In the genomic region with DNA sequence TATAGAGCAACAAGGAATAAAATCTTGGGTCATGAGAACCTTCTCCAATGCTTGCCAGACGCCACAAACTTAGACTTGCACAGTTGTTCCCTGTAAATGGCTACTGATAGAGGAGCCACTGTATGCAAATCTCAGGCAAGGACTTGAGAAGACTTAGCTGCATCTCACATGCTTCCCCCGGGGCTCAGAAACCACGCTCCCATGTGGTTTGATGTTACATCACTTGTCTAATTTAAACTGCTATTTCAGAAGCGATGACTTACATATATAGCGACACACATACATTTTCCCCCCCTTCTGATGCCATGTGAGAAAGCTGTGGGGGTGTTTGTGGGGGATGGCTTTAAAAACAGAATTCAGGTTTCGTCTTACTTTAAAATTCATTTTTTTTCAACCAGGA, we compare ENCODE assay signal across 13 mouse cellular contexts. TPM values are rescaled to one million over a fixed set of nuclear protein-coding genes. Genes with fewer than 3 reads are reported as not detected.
DNase-seq lines count a peak whose midpoint lies in the region; ATAC-seq lines count a peak whose summit lies in the region.
"Had no signal": no experiment of that assay in that cellular context is flagged by ENCODE, and none has a peak within 500 bp of the region (broad histone marks: within the 10 kb centered on the region; RNA-seq: fewer than 3 reads in every experiment).

No protein-coding gene starts in this region.

- DNase-seq in right cerebral cortex, adult 18-20 months = peak; percentile 83
- no peak for DNase-seq in right cerebral cortex, postnatal 14 days
- DNase-seq in T-cell, adult 2 months (ENCODE audit: low spot score) = peak; percentile 52
- peak; percentile 43 for DNase-seq in induced T-regulatory cell, adult 2 months (ENCODE audit: low read depth)
- DNase-seq in right cerebral cortex, postnatal 10 days (ENCODE audit: low spot score in 2 of 2) = peak; percentile 74 to 83
- no peak for DNase-seq in testis, postnatal 14 days (ENCODE audit: low spot score)
- DNase-seq: adrenal gland, postnatal 14 days; heart, postnatal 4 days; kidney, postnatal 10 days had no signal

- ATAC-seq in kidney, embryonic 16.5 days (ENCODE audit: low FRiP score, low TSS enrichment) = no peak
- ATAC-seq in hindbrain, embryonic 12.5 days (ENCODE audit: low FRiP score) = no peak

- no peaks in the 10 kb centered on the region for H3K36me3 ChIP-seq in kidney, embryonic 16.5 days (ENCODE audit: insufficient read depth, low read length)
- H3K36me3 ChIP-seq in hindbrain, embryonic 12.5 days = no peaks in the 10 kb centered on the region
- H3K36me3 ChIP-seq: neural tube, embryonic 13.5 days had no signal

- H3K9ac ChIP-seq in kidney, embryonic 16.5 days (replicated peaks; ENCODE audit: low read length) = no peak overlapping the region
- no peak overlapping the region for H3K9ac ChIP-seq in hindbrain, embryonic 12.5 days
- H3K9ac ChIP-seq: neural tube, embryonic 13.5 days had no signal

- no peak overlapping the region for H3K4me2 ChIP-seq in kidney, embryonic 16.5 days (replicated peaks; ENCODE audit: low read depth, low read length)
- H3K4me2 ChIP-seq in hindbrain, embryonic 12.5 days (replicated peaks) = no peak overlapping the region
- H3K4me2 ChIP-seq: midbrain, embryonic 11.5 days; neural tube, embryonic 13.5 days had no signal

- H3K4me3 ChIP-seq in kidney, embryonic 16.5 days (ENCODE audit: low read length) = no peak overlapping the region
- no peak overlapping the region for H3K4me3 ChIP-seq in hindbrain, embryonic 12.5 days
- H3K4me3 ChIP-seq: neural tube, embryonic 13.5 days had no signal

- no peaks in the 10 kb centered on the region for H3K27me3 ChIP-seq in kidney, embryonic 16.5 days (ENCODE audit: insufficient read depth, low read length)
- H3K27me3 ChIP-seq in hindbrain, embryonic 12.5 days = no peaks in the 10 kb centered on the region
- H3K27me3 ChIP-seq: neural tube, embryonic 13.5 days had no signal

- peaks cover 22% of the 10 kb centered on the region for H3K4me1 ChIP-seq in kidney, embryonic 16.5 days (ENCODE audit: insufficient read depth, low read length)
- peaks cover 31% of the 10 kb centered on the region for H3K4me1 ChIP-seq in hindbrain, embryonic 12.5 days

- H3K27ac ChIP-seq in kidney, embryonic 16.5 days (ENCODE audit: low read length) = no peak overlapping the region
- H3K27ac ChIP-seq in hindbrain, embryonic 12.5 days = no peak overlapping the region
- H3K27ac ChIP-seq: neural tube, embryonic 13.5 days had no signal

- H3K9me3 ChIP-seq in kidney, embryonic 16.5 days (ENCODE audit: low read length) = no peaks in the 10 kb centered on the region
- no peaks in the 10 kb centered on the region for H3K9me3 ChIP-seq in hindbrain, embryonic 12.5 days (replicated peaks)
- H3K9me3 ChIP-seq: neural tube, embryonic 13.5 days had no signal

- 63% methylated on average over 6 of the region's 6 CpGs for WGBS in kidney, embryonic 16.5 days
- 83% methylated on average over 6 of the region's 6 CpGs for WGBS in hindbrain, embryonic 12.5 days

RNA-seq across cellular contexts. Expression of gene Cyfip2, which starts 1.2 kb away (rescaled TPM):
- 17.7 and 18.1 TPM in 2 replicates for polyA plus RNA-seq in kidney, embryonic 16.5 days (2015; fragmentation: Nextera tagmentation; extraction: Ambion mirVana)
- 65.1 and 68.3 TPM in 2 replicates for polyA plus RNA-seq in hindbrain, embryonic 12.5 days (2016; fragmentation: Nextera tagmentation; extraction: Ambion mirVana)

Comparison
In these comparisons a context has a peak if more than half of its experiments do, and no peak if none do; other contexts are left out.
1. DNase-seq: peak in right cerebral cortex, adult 18-20 months (single experiment), T-cell, adult 2 months (single experiment), induced T-regulatory cell, adult 2 months (single experiment) and right cerebral cortex, postnatal 10 days (2 of 2); none in right cerebral cortex, postnatal 14 days (single experiment) and testis, postnatal 14 days (single experiment).